Mouse (Mus musculus) intestine, postnatal 0 days (tissue): ENCODE measurements at regions not wholly inside any gene's neighbourhood (a gene's known extent, or its start where the extent isn't known, plus 50 kb on each side); places are given as distances from the start of the nearest gene placed in this dataset.

Experiments used
- ATAC-seq: fragments of 200-750 bp; cut with Nextera tagmentation; 2 replicates; pipeline ENCODE4 v1.8.0; 2017; ENCODE audit warnings: mild to moderate bottlenecking, moderate TSS enrichment, moderate library complexity
- H3K27ac ChIP-seq: fragments of 300-500 bp; sonication (generic); 2 replicates; pipeline ENCODE4 v1.5.1; 2014; ENCODE audit warnings: mild to moderate bottlenecking, low read depth, low read length, moderate library complexity
- H3K27me3 ChIP-seq: fragments of 300-500 bp; sonication (generic); replicated peaks from 2 replicates; pipeline ENCODE4 v1.6.1; 2014; ENCODE audit warnings: low read length, mixed read lengths; ENCODE audit not compliant: control insufficient read depth, insufficient read depth
- H3K36me3 ChIP-seq: fragments of 300-500 bp; sonication (generic); 2 replicates; pipeline ENCODE4 v1.6.1; 2014; ENCODE audit warnings: mild to moderate bottlenecking, moderate library complexity; ENCODE audit not compliant: control insufficient read depth, insufficient read depth
- H3K4me1 ChIP-seq: fragments of 300-500 bp; sonication (generic); replicated peaks from 2 replicates; pipeline ENCODE4 v1.6.1; 2014; ENCODE audit warnings: antibody characterized with exemption, low read length, mixed read lengths; ENCODE audit not compliant: control insufficient read depth, insufficient read depth
- H3K4me2 ChIP-seq: fragments of 300-500 bp; sonication (generic); replicated peaks from 2 replicates; pipeline ENCODE4 v1.6.1; 2014; ENCODE audit warnings: low read depth, mild to moderate bottlenecking, moderate library complexity
- H3K4me3 ChIP-seq: fragments of 300-500 bp; sonication (generic); 2 replicates; pipeline ENCODE4 v1.5.1; 2014; ENCODE audit warnings: low read depth, low read length
- H3K9ac ChIP-seq: fragments of 300-500 bp; sonication (generic); 2 replicates; pipeline ENCODE4 v1.6.1; 2014; ENCODE audit warnings: mild to moderate bottlenecking, low read depth, low read length
- H3K9me3 ChIP-seq: fragments of 300-500 bp; sonication (generic); 2 replicates; pipeline ENCODE4 v1.6.1; 2016; ENCODE audit warnings: mixed run types; ENCODE audit not compliant: control insufficient read depth
- CTCF ChIP-seq: sonication (generic); IDR thresholded peaks from 2 replicates; pipeline ENCODE4 v1.5.1; 2016; ENCODE audit warnings: low read depth, mild to moderate bottlenecking, control low read depth, antibody characterized with exemption, moderate library complexity
- WGBS: fragments of 180-500 bp; shearing (Covaris S2); extraction: QIAGEN DNeasy Blood & Tissue Kit; methylation state at CpG from one replicate; pipeline ENCODE4 v1.1.7; 2014; 5-methylcytosine and 5-hydroxymethylcytosine counted together

GRCm38 (mm10) chr13:48422438-48423329, 90.6 kb downstream of the Zfp169 start:
- H3K4me2 ChIP-seq = no peak overlapping the region
- no peaks in the 10 kb centered on the region for H3K27me3 ChIP-seq
- no peak overlapping the region for H3K4me3 ChIP-seq
- no peak for TF ChIP-seq CTCF
- H3K4me1 ChIP-seq = no peaks in the 10 kb centered on the region
- no peak overlapping the region for H3K9ac ChIP-seq
- H3K27ac ChIP-seq = no peak overlapping the region
- H3K9me3 ChIP-seq = no peaks in the 10 kb centered on the region
- WGBS = 67% methylated on average over 9 of the region's 9 CpGs
- ATAC-seq = no peak
- no peaks in the 10 kb centered on the region for H3K36me3 ChIP-seq

GRCm38 (mm10) chr13:48426816-48427215, 86.4 kb downstream of the Zfp169 start:
- H3K9ac ChIP-seq = no peak overlapping the region
- H3K4me1 ChIP-seq = no peaks in the 10 kb centered on the region
- no peaks in the 10 kb centered on the region for H3K9me3 ChIP-seq
- no peak for ATAC-seq
- no peaks in the 10 kb centered on the region for H3K27me3 ChIP-seq
- TF ChIP-seq CTCF = no peak
- 54% methylated on average over 5 of the region's 5 CpGs for WGBS
- no peak overlapping the region for H3K27ac ChIP-seq
- no peaks in the 10 kb centered on the region for H3K36me3 ChIP-seq
- no peak overlapping the region for H3K4me3 ChIP-seq
- H3K4me2 ChIP-seq = no peak overlapping the region

- Histone ChIP-seq H3K27ac (no peak overlapping the region), H3K9me3 (no peaks in the 10 kb centered on the region), H3K4me1 (no peaks in the 10 kb centered on the region), H3K9ac (no peak overlapping the region), H3K36me3 (no peaks in the 10 kb centered on the region), H3K4me3 (no peak overlapping the region), H3K4me2 (no peak overlapping the region), H3K27me3 (no peaks in the 10 kb centered on the region)
- ATAC-seq = peak; percentile 71
- 44% methylated on average over 14 of the region's 14 CpGs for WGBS
- no peak for TF ChIP-seq CTCF
These were observed 76.4 kb downstream of the Zfp169 start for GRCm38 (mm10) chr13:48436659-48437345.
